Mouse (Mus musculus) olfactory bulb, adult 2 months (tissue): Measurements from ENCODE around the gene Eif4e3. TPM values are rescaled to one million over a fixed set of nuclear protein-coding genes. Genes with fewer than 3 reads are reported as not detected.
A peak's percentile ranks its signal among the peaks of the same experiment; 100 is the strongest.

Experiments
- H3K27ac ChIP-seq: fragments of 200-500 bp; 2 replicates; pipeline ENCODE4 v1.5.1; 2012; ENCODE audit warnings: low read depth, low read length; ENCODE audit not compliant: insufficient read depth
- H3K4me1 ChIP-seq: fragments of 200-500 bp; 2 replicates; pipeline ENCODE4 v1.6.1; 2012; ENCODE audit warnings: low read length; ENCODE audit not compliant: control insufficient read depth, insufficient read depth
- H3K4me3 ChIP-seq: fragments of 200-500 bp; 2 replicates; pipeline ENCODE4 v1.5.1; 2012; ENCODE audit warnings: mild to moderate bottlenecking, low read depth, low read length, moderate library complexity; ENCODE audit not compliant: insufficient read depth
- CTCF ChIP-seq: fragments of 200-500 bp; IDR thresholded peaks from 2 replicates; pipeline ENCODE4 v1.5.1; 2012; ENCODE audit warnings: low read depth, mild to moderate bottlenecking, low read length, moderate library complexity; ENCODE audit not compliant: insufficient read depth
- POLR2A ChIP-seq: fragments of 200-500 bp; IDR thresholded peaks from 2 replicates; pipeline ENCODE4 v1.6.1; 2012; ENCODE audit warnings: mild to moderate bottlenecking, low read depth, low read length, moderate library complexity; ENCODE audit not compliant: insufficient read depth
- WGBS: fragments of 180-500 bp; shearing (Covaris S2); methylation state at CpG from one replicate; pipeline ENCODE4 v1.1.7; 2018; 5-methylcytosine and 5-hydroxymethylcytosine counted together
- polyA plus RNA-seq: library from polyadenylated mRNA; stranded (reverse); fragments of >200 nt; gene quantifications from 2 replicates; pipeline ENCODE4 v1.2.4, GENCODE M21; 2012; ENCODE audit warnings: low replicate concordance; ENCODE audit not compliant: missing spikeins, insufficient read depth, insufficient read length

Eif4e3 gene
- polyA plus RNA-seq = not detected in 2 replicates

GRCm38 (mm10) chr6:99666318-99667171 is at the start of gene Eif4e3, which contains the start of gene Gm20696:
Eif4e3 (minus strand) TSS chr6:99666771.
Gm20696 (minus strand) TSS chr6:99666797.
- Histone ChIP-seq H3K4me3 (peak within 1 kb of the TSS; percentile 78), H3K4me1 (peaks cover 26% of the 10 kb centered on the region), H3K27ac (peak within 1 kb of the TSS; percentile 36)
- no peak for TF ChIP-seq CTCF
- no peak for TF ChIP-seq POLR2A
- WGBS = under 1% methylated on average over 69 of the region's 75 CpGs

DNA sequence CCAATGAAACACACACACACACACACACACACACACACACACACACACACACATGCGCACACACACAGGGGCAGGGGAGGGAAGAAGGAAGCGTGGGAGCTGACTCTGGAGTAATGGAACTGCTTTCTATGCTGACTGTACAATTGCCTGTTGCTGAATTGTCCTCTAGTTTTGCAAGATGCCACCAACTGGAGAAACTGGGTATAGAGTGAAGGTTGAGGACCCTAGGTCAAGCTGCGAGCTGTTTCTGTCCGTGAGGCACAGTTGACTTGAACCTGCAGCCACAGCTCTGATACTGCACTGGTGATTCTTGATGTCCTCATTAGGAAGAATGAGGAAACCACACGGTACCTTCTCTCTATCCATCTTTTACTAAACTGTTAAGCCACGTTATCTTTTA is 49.3 kb upstream of the Eif4e3 start:
- 78% methylated on average over 6 of the region's 6 CpGs for WGBS
- no peaks in the 10 kb centered on the region for H3K4me1 ChIP-seq
- H3K27ac ChIP-seq = no peak overlapping the region
- H3K4me3 ChIP-seq = no peak overlapping the region
- TF ChIP-seq CTCF (no peak), POLR2A (no peak)

DNA sequence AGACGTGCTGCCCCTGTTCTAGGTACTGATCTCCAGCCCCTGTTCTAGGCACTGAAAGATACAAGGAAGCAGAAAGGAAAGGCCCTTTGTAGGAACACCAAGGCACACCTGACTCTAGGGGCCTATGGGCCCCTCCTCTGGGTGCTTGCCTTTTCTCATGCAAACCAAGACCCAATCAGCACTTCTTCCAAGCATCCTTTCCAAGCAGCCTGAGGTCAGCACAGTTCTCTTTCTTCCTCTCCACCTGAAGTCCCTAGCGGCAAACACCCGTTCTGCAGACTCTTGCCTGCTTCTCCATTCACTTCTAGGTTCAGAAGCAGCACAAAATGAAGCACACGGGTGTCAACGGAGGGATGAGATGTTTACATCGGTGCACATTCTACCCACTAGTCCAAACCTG is 48.6 kb upstream of the Eif4e3 start:
- Histone ChIP-seq H3K27ac (no peak overlapping the region), H3K4me3 (no peak overlapping the region), H3K4me1 (no peaks in the 10 kb centered on the region)
- 80% methylated on average over 6 of the region's 6 CpGs for WGBS
- TF ChIP-seq POLR2A (no peak), CTCF (no peak)

DNA sequence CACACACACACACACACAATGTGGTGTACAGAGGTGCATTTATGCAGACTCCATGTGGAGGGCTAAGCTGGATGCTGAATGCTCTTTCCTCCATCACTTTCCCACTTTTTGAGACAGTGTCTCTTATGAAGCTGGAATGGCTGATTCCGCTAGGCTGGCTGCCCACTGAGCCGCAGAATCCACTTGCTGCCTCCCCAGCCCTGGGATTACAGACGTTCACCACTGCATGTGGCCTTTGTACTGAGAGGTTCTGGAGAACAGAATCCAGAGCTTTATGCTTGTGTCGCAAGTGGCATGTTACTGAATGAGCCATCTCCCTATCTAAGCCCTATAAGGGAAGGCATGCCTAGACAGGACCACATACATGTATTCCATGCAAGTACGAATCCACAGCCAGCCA is 46.7 kb upstream of the Eif4e3 start:
- WGBS = 86% methylated on average over 5 of the region's 5 CpGs
- Histone ChIP-seq H3K27ac (no peak overlapping the region), H3K4me1 (no peaks in the 10 kb centered on the region), H3K4me3 (no peak overlapping the region)
- no peak for TF ChIP-seq CTCF
- no peak for TF ChIP-seq POLR2A

GRCm38 (mm10) chr6:99711576-99712101 is 45.1 kb upstream of the Eif4e3 start:
- Histone ChIP-seq H3K4me3 (no peak overlapping the region), H3K4me1 (no peaks in the 10 kb centered on the region), H3K27ac (no peak overlapping the region)
- TF ChIP-seq POLR2A (no peak), CTCF (no peak)
- WGBS = 89% methylated on average over 11 of the region's 11 CpGs

- peaks cover 3% of the 10 kb centered on the region; the same call in 1 of the 2 replicates for H3K4me1 ChIP-seq
- H3K27ac ChIP-seq = no peak overlapping the region
- no peak for TF ChIP-seq POLR2A
- TF ChIP-seq CTCF = no peak
- no peak overlapping the region for H3K4me3 ChIP-seq
- 62% methylated on average over 3 of the region's 3 CpGs for WGBS
These were observed 33.9 kb upstream of the Eif4e3 start for GRCm38 (mm10) chr6:99700484-99700883.

GRCm38 (mm10) chr6:99692916-99693841 is 26.6 kb upstream of the Eif4e3 start:
- H3K4me3 ChIP-seq = peak overlapping the region; percentile 97
- TF ChIP-seq POLR2A (no peak), CTCF (no peak)
- 3% methylated on average over 110 of the region's 110 CpGs for WGBS
- peaks cover 12% of the 10 kb centered on the region for H3K4me1 ChIP-seq
- H3K27ac ChIP-seq = peak overlapping the region; percentile 95

DNA sequence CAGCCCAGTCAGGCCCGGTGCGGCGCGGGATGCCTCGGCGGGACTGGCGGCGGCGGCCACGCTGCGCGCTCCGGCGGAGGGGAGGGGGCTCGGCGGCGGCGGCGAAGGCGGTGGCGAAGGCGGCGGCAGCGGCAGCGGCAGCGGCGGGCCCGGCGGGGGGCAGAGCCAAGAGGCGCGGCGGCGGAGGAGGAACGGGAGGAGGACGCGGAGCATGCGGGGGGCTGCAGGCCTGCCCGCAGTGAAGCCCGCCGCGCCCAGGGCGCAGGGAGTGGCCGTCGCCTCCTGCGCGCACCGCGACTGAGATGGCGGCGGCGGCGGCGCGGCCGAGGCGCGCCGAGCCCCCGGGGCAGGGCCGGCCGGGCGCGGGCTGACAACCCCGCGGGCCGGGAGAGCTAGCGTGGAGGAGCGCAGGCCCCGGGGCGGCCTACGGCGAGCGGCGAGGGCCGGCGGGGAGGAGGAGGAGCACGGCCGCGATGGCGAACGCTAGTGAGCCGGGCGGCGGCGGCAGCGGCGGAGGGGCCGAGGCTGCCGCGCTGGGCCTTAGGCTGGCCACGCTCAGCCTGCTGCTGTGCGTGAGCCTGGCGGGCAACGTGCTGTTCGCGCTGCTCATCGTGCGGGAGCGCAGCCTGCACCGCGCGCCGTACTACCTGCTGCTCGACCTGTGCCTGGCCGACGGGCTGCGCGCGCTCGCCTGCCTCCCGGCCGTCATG is 25.8 kb upstream of the Eif4e3 start, which contains the start of gene Gpr27:
Gene Gpr27 (plus strand): TSS at position 474 of the 710 bp plus-strand sequence.
- under 1% methylated on average over 98 of the region's 112 CpGs for WGBS
- Histone ChIP-seq H3K4me3 (peak within 1 kb of the TSS; percentile 97), H3K27ac (peak within 1 kb of the TSS; percentile 95), H3K4me1 (peaks cover 12% of the 10 kb centered on the region)
- TF ChIP-seq CTCF (no peak), POLR2A (no peak)
